Mouse (Mus musculus): ENCODE results near the gene Ccr1. TPM values are rescaled to one million over a fixed set of nuclear protein-coding genes. Genes with fewer than 3 reads are reported as not detected.
"Not testable (repeated sequence)": the region's sequence is repeated elsewhere in the genome, so short reads cannot be mapped to it uniquely, and the experiment has no call there.

The Ccr1 gene
- polyA plus RNA-seq, 1 experiment from 2014 or later, result 2.9 TPM

GRCm38 (mm10) chr9:123931761-123932700, 36.5 kb downstream of the Ccr1 start:
- no peak overlapping the region for H3K4me2 ChIP-seq (replicated peaks; ENCODE audit: low read depth, low read length)
- H3K4me1 ChIP-seq (ENCODE audit: control insufficient read depth, insufficient read depth, low read length), result no peaks in the 10 kb centered on the region
- no peak overlapping the region for H3K27ac ChIP-seq (ENCODE audit: low read depth, low read length)
- H3K27me3 ChIP-seq (ENCODE audit: control insufficient read depth, insufficient read depth, low read length), result no peaks in the 10 kb centered on the region
- no peaks in the 10 kb centered on the region for H3K9me3 ChIP-seq (ENCODE audit: control insufficient read depth, low read length)
- no peaks in the 10 kb centered on the region for H3K36me3 ChIP-seq (ENCODE audit: control insufficient read depth, insufficient read depth, low read length)
- WGBS, result 66% methylated on average over 6 of the region's 6 CpGs
- no peak overlapping the region for H3K9ac ChIP-seq (ENCODE audit: low read depth, low read length)
- no peak overlapping the region for H3K4me3 ChIP-seq (ENCODE audit: low read length)
- no peak for ATAC-seq (ENCODE audit: low FRiP score, low TSS enrichment)

- no peaks in the 10 kb centered on the region for H3K9me3 ChIP-seq (ENCODE audit: control insufficient read depth, low read length)
- H3K27ac ChIP-seq (ENCODE audit: low read depth, low read length), result no peak overlapping the region
- no peak for ATAC-seq (ENCODE audit: low FRiP score, low TSS enrichment)
- no peaks in the 10 kb centered on the region for H3K4me1 ChIP-seq (ENCODE audit: control insufficient read depth, insufficient read depth, low read length)
- no peaks in the 10 kb centered on the region for H3K27me3 ChIP-seq (ENCODE audit: control insufficient read depth, insufficient read depth, low read length)
- H3K36me3 ChIP-seq (ENCODE audit: control insufficient read depth, insufficient read depth, low read length), result no peaks in the 10 kb centered on the region
- 91% methylated on average over 3 of the region's 3 CpGs for WGBS
- H3K9ac ChIP-seq (ENCODE audit: low read depth, low read length), result no peak overlapping the region
- no peak overlapping the region for H3K4me3 ChIP-seq (ENCODE audit: low read length)
- no peak overlapping the region for H3K4me2 ChIP-seq (replicated peaks; ENCODE audit: low read depth, low read length)
These were observed 37.6 kb downstream of the Ccr1 start for GRCm38 (mm10) chr9:123930926-123931325.

GRCm38 (mm10) chr9:123930476-123930875, 38.0 kb downstream of the Ccr1 start:
- Histone ChIP-seq H3K36me3 (ENCODE audit: control insufficient read depth, insufficient read depth, low read length) (no peaks in the 10 kb centered on the region), H3K4me2 (replicated peaks; ENCODE audit: low read depth, low read length) (no peak overlapping the region), H3K9me3 (ENCODE audit: control insufficient read depth, low read length) (no peaks in the 10 kb centered on the region), H3K27ac (ENCODE audit: low read depth, low read length) (no peak overlapping the region), H3K9ac (ENCODE audit: low read depth, low read length) (no peak overlapping the region), H3K4me1 (ENCODE audit: control insufficient read depth, insufficient read depth, low read length) (no peaks in the 10 kb centered on the region), H3K27me3 (ENCODE audit: control insufficient read depth, insufficient read depth, low read length) (no peaks in the 10 kb centered on the region), H3K4me3 (ENCODE audit: low read length) (no peak overlapping the region)
- WGBS, result 77% methylated on average over 3 of the region's 3 CpGs
- no peak for ATAC-seq (ENCODE audit: low FRiP score, low TSS enrichment)

- Histone ChIP-seq H3K4me3 (ENCODE audit: low read length) (no peak overlapping the region), H3K9me3 (ENCODE audit: control insufficient read depth, low read length) (no peaks in the 10 kb centered on the region), H3K4me2 (replicated peaks; ENCODE audit: low read depth, low read length) (no peak overlapping the region), H3K36me3 (ENCODE audit: control insufficient read depth, insufficient read depth, low read length) (no peaks in the 10 kb centered on the region), H3K27me3 (ENCODE audit: control insufficient read depth, insufficient read depth, low read length) (no peaks in the 10 kb centered on the region), H3K4me1 (ENCODE audit: control insufficient read depth, insufficient read depth, low read length) (no peaks in the 10 kb centered on the region), H3K27ac (ENCODE audit: low read depth, low read length) (no peak overlapping the region), H3K9ac (ENCODE audit: low read depth, low read length) (no peak overlapping the region)
- ATAC-seq (ENCODE audit: low FRiP score, low TSS enrichment), result no peak
- WGBS, result 76% methylated on average over 4 of the region's 4 CpGs
These were observed 38.6 kb downstream of the Ccr1 start for GRCm38 (mm10) chr9:123929936-123930335.

- H3K9me3 ChIP-seq (ENCODE audit: control insufficient read depth, low read length), result no peaks in the 10 kb centered on the region
- no peak overlapping the region for H3K9ac ChIP-seq (ENCODE audit: low read depth, low read length)
- no peak overlapping the region for H3K4me2 ChIP-seq (replicated peaks; ENCODE audit: low read depth, low read length)
- no peak overlapping the region for H3K27ac ChIP-seq (ENCODE audit: low read depth, low read length)
- no peak for ATAC-seq (ENCODE audit: low FRiP score, low TSS enrichment)
- WGBS, result 29% methylated on average over 8 of the region's 8 CpGs
- H3K36me3 ChIP-seq (ENCODE audit: control insufficient read depth, insufficient read depth, low read length), result no peaks in the 10 kb centered on the region
- no peaks in the 10 kb centered on the region for H3K4me1 ChIP-seq (ENCODE audit: control insufficient read depth, insufficient read depth, low read length)
- H3K27me3 ChIP-seq (ENCODE audit: control insufficient read depth, insufficient read depth, low read length), result no peaks in the 10 kb centered on the region
- H3K4me3 ChIP-seq (ENCODE audit: low read length), result no peak overlapping the region
These were observed 39.7 kb downstream of the Ccr1 start for GRCm38 (mm10) chr9:123928759-123929246.

GRCm38 (mm10) chr9:123928118-123928758, 40.3 kb downstream of the Ccr1 start:
- WGBS, result 67% methylated on average over 12 of the region's 12 CpGs
- Histone ChIP-seq H3K36me3 (ENCODE audit: control insufficient read depth, insufficient read depth, low read length) (no peaks in the 10 kb centered on the region), H3K4me2 (replicated peaks; ENCODE audit: low read depth, low read length) (no peak overlapping the region)

GRCm38 (mm10) chr9:123927281-123927960, 41.1 kb downstream of the Ccr1 start:
- Histone ChIP-seq H3K4me2 (replicated peaks; ENCODE audit: low read depth, low read length) (no peak overlapping the region), H3K27ac (ENCODE audit: low read depth, low read length) (no peak overlapping the region), H3K9me3 (ENCODE audit: control insufficient read depth, low read length) (no peaks in the 10 kb centered on the region), H3K4me3 (ENCODE audit: low read length) (no peak overlapping the region), H3K27me3 (ENCODE audit: control insufficient read depth, insufficient read depth, low read length) (no peaks in the 10 kb centered on the region), H3K4me1 (ENCODE audit: control insufficient read depth, insufficient read depth, low read length) (no peaks in the 10 kb centered on the region), H3K9ac (ENCODE audit: low read depth, low read length) (no peak overlapping the region), H3K36me3 (ENCODE audit: control insufficient read depth, insufficient read depth, low read length) (no peaks in the 10 kb centered on the region)
- WGBS, result 35% methylated on average over 16 of the region's 16 CpGs
- ATAC-seq (ENCODE audit: low FRiP score, low TSS enrichment), result no peak

More at GRCm38 (mm10) chr9:123928118-123928758, 40.3 kb downstream of the Ccr1 start:
- Histone ChIP-seq H3K9ac (ENCODE audit: low read depth, low read length) (no peak overlapping the region), H3K4me1 (ENCODE audit: control insufficient read depth, insufficient read depth, low read length) (no peaks in the 10 kb centered on the region), H3K27me3 (ENCODE audit: control insufficient read depth, insufficient read depth, low read length) (no peaks in the 10 kb centered on the region), H3K9me3 (ENCODE audit: control insufficient read depth, low read length) (no peaks in the 10 kb centered on the region), H3K27ac (ENCODE audit: low read depth, low read length) (no peak overlapping the region), H3K4me3 (ENCODE audit: low read length) (no peak overlapping the region)
- ATAC-seq (ENCODE audit: low FRiP score, low TSS enrichment), result no peak

- H3K4me3 ChIP-seq (ENCODE audit: low read length), result 0 out of 2 replicates have a peak overlapping the region, but pooled peaks have one; percentile 55
- not testable (repeated sequence) for H3K27me3 ChIP-seq (ENCODE audit: control insufficient read depth, insufficient read depth, low read length); H3K27ac ChIP-seq (ENCODE audit: low read depth, low read length); H3K9ac ChIP-seq (ENCODE audit: low read depth, low read length); H3K4me2 ChIP-seq (replicated peaks; ENCODE audit: low read depth, low read length); H3K36me3 ChIP-seq (ENCODE audit: control insufficient read depth, insufficient read depth, low read length); H3K9me3 ChIP-seq (ENCODE audit: control insufficient read depth, low read length); ATAC-seq (ENCODE audit: low FRiP score, low TSS enrichment); H3K4me1 ChIP-seq (ENCODE audit: control insufficient read depth, insufficient read depth, low read length)
- 7% methylated on average over 5 of the region's 5 CpGs for WGBS
These were observed 42.5 kb downstream of the Ccr1 start for GRCm38 (mm10) chr9:123926041-123926440.
